Mouse (Mus musculus) lung, postnatal 0 days (tissue): ENCODE data around the gene Vat1. TPM values are rescaled to one million over a fixed set of nuclear protein-coding genes. Genes with fewer than 3 reads are reported as not detected.

ENCODE experiments used
- ATAC-seq: fragments of 200-750 bp; cut with Nextera tagmentation; 2 replicates; pipeline ENCODE4 v1.8.0; 2017; ENCODE audit warnings: moderate library complexity
- DNase-seq: peaks from one replicate; pipeline ENCODE4 v3.0.0-alpha.2; 2016; ENCODE audit warnings: low spot score
- H3K27ac ChIP-seq: fragments of 300-500 bp; sonication (generic); 2 replicates; pipeline ENCODE4 v1.5.1; 2014; ENCODE audit warnings: antibody characterized with exemption, mild to moderate bottlenecking, low read length, mixed read lengths
- H3K27me3 ChIP-seq: fragments of 300-500 bp; sonication (generic); replicated peaks from 2 replicates; pipeline ENCODE4 v1.6.1; 2014; ENCODE audit warnings: low read length, mixed read lengths; ENCODE audit not compliant: insufficient read depth
- H3K36me3 ChIP-seq: fragments of 300-500 bp; sonication (generic); 2 replicates; pipeline ENCODE4 v1.6.1; 2014; ENCODE audit warnings: low read length, mixed read lengths; ENCODE audit not compliant: insufficient read depth
- H3K4me1 ChIP-seq: fragments of 300-500 bp; sonication (generic); 2 replicates; pipeline ENCODE4 v1.6.1; 2014; ENCODE audit warnings: antibody characterized with exemption, low read depth, low read length, mixed read lengths; ENCODE audit not compliant: insufficient read depth
- H3K4me2 ChIP-seq: fragments of 300-500 bp; sonication (generic); replicated peaks from 2 replicates; pipeline ENCODE4 v1.6.1; 2014; ENCODE audit warnings: low read depth, mild to moderate bottlenecking, low read length, moderate library complexity, mixed read lengths
- H3K4me3 ChIP-seq: fragments of 300-500 bp; sonication (generic); 2 replicates; pipeline ENCODE4 v1.5.1; 2014; ENCODE audit warnings: low read depth, low read length
- H3K9ac ChIP-seq: fragments of 300-500 bp; sonication (generic); replicated peaks from 2 replicates; pipeline ENCODE4 v1.6.1; 2014; ENCODE audit warnings: low read depth, mild to moderate bottlenecking
- H3K9me3 ChIP-seq: fragments of 300-500 bp; sonication (generic); 2 replicates; pipeline ENCODE4 v1.6.1; 2016; ENCODE audit warnings: low read length, mixed read lengths
- CTCF ChIP-seq: IDR thresholded peaks from 2 replicates; pipeline ENCODE4 v1.5.1; 2016; ENCODE audit warnings: antibody characterized with exemption, mild to moderate bottlenecking
- EP300 ChIP-seq: IDR thresholded peaks from 2 replicates; pipeline ENCODE4 v1.6.1; 2016; ENCODE audit warnings: antibody characterized with exemption, mild to moderate bottlenecking, control low read depth
- whole genome bisulfite sequencing: fragments of 180-500 bp; shearing (Covaris S2); extraction: QIAGEN DNeasy Blood & Tissue Kit; methylation state at CpG from one replicate; pipeline ENCODE4 v1.1.7; 2014; 5-methylcytosine and 5-hydroxymethylcytosine counted together
- polyA plus RNA-seq: library from polyadenylated mRNA; unstranded; fragments of >200 nt; fragmentation: Nextera tagmentation; extraction: Ambion mirVana; gene quantifications from 2 replicates; pipeline ENCODE4 v1.2.1, GENCODE M21; 2015

Vat1 gene
- 76.4 and 88.1 TPM in 2 replicates for polyA plus RNA-seq

DNA sequence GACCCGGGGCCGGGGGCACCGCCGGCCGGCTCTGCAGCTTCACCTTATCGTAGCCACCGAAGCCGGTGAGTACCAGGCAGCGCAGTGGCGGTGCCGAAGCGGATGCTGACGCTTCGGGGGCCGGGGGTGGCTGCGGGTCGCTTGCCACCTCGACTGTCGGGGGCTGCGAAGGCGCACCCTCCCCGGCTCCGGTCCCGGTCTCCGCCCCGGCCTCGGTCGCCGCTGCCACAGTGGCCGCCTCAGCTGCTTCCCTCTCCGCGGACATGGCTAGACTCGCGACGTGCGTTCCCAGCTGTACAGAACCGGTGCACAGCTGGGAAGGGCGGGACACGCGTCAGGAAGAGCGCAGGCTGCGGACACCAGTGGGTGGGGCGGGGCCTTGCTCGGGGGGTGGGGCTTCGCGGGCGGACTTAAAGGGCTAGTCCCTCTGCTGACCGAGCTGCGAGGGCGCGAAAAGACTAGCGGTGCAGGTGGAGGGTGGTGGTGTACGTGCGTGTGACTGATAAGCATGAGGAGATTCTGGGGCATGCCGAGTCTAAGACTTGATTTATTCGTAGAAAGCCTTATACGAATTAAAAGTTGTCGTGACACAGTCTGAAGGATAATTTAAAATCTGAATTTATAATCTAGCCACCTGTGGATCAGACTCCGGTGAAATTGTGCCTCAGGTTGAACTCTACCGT lies at the start of gene Vat1:
Gene Vat1, minus strand, starts transcription at position 362 of the 683 bp plus-strand sequence.
- H3K9me3 ChIP-seq, result no peaks in the 10 kb centered on the region
- ATAC-seq, result peak; percentile 73
- TF ChIP-seq CTCF, result no peak
- no peak for TF ChIP-seq EP300
- H3K9ac ChIP-seq, result peak within 1 kb of the TSS; percentile 69
- H3K4me1 ChIP-seq, result peaks cover 10% of the 10 kb centered on the region; the same call in 1 of the 2 replicates
- H3K27me3 ChIP-seq, result no peaks in the 10 kb centered on the region
- H3K27ac ChIP-seq, result peak within 1 kb of the TSS; percentile 87
- peak; percentile 87 for DNase-seq
- H3K4me3 ChIP-seq, result peak within 1 kb of the TSS; percentile 84
- peaks cover 9% of the 10 kb centered on the region; the same call in 1 of the 2 replicates for H3K36me3 ChIP-seq
- 2% methylated on average over 51 of the region's 60 CpGs for WGBS
- peak within 1 kb of the TSS; percentile 72 for H3K4me2 ChIP-seq

- H3K4me2 ChIP-seq, result no peak overlapping the region
- H3K36me3 ChIP-seq, result no peaks in the 10 kb centered on the region; the same call in 1 of the 2 replicates
- H3K27me3 ChIP-seq, result no peaks in the 10 kb centered on the region
- 87% methylated on average over 7 of the region's 7 CpGs for WGBS
- ATAC-seq, result no peak
- H3K4me3 ChIP-seq, result no peak overlapping the region
- no peaks in the 10 kb centered on the region for H3K4me1 ChIP-seq
- DNase-seq, result peak; percentile 10
- H3K27ac ChIP-seq, result no peak overlapping the region
- no peak for TF ChIP-seq EP300
- no peak for TF ChIP-seq CTCF
- no peak overlapping the region for H3K9ac ChIP-seq
- no peaks in the 10 kb centered on the region for H3K9me3 ChIP-seq
These were observed 41.1 kb upstream of the Vat1 start for GRCm38 (mm10) chr11:101507090-101507489.

- 87% methylated on average over 5 of the region's 5 CpGs for WGBS
- no peak for ATAC-seq
- TF ChIP-seq CTCF (no peak), EP300 (no peak)
These were observed 40.3 kb upstream of the Vat1 start for GRCm38 (mm10) chr11:101506269-101506780.

DNA sequence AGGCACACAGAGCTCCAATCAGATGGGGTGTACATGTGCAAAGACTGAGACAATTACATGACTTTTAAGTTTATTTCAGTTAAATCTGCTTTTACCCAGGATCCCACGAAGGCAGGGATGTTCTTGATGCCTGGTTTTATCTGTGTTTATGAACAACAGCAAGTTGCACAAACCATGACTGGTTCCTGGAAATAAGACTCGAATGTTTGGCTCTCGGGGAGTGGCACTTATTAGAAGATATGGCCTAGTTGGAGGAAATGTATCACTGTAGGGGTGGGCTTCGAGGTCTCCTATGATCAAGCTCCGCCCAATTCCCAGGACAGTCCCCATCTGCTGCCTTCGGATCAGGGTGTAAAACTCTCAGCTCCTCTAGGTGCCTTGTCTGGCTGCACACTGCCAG lies 20.1 kb upstream of the Vat1 start:
- no peaks in the 10 kb centered on the region for H3K4me1 ChIP-seq
- no peak overlapping the region for H3K9ac ChIP-seq
- H3K36me3 ChIP-seq, result no peaks in the 10 kb centered on the region
- H3K4me3 ChIP-seq, result no peak overlapping the region
- TF ChIP-seq CTCF, result no peak
- TF ChIP-seq EP300, result no peak
- no peaks in the 10 kb centered on the region for H3K27me3 ChIP-seq
- no peak for ATAC-seq
- no peak overlapping the region for H3K4me2 ChIP-seq
- H3K27ac ChIP-seq, result no peak overlapping the region
- 65% methylated on average over 6 of the region's 6 CpGs for WGBS
- no peak for DNase-seq
- H3K9me3 ChIP-seq, result no peaks in the 10 kb centered on the region

More at GRCm38 (mm10) chr11:101506269-101506780, 40.3 kb upstream of the Vat1 start:
- Histone ChIP-seq H3K4me1 (no peaks in the 10 kb centered on the region), H3K4me3 (no peak overlapping the region), H3K36me3 (no peaks in the 10 kb centered on the region; the same call in 1 of the 2 replicates), H3K4me2 (no peak overlapping the region), H3K9me3 (no peaks in the 10 kb centered on the region), H3K27me3 (no peaks in the 10 kb centered on the region), H3K9ac (no peak overlapping the region), H3K27ac (no peak overlapping the region)
- no peak for DNase-seq

GRCm38 (mm10) chr11:101485509-101486028 lies 19.5 kb upstream of the Vat1 start:
- DNase-seq (no peak), ATAC-seq (no peak)
- TF ChIP-seq CTCF, result no peak
- no peak for TF ChIP-seq EP300
- no peaks in the 10 kb centered on the region for H3K27me3 ChIP-seq
- 40% methylated on average over 6 of the region's 6 CpGs for WGBS
- H3K9ac ChIP-seq, result no peak overlapping the region
- no peak overlapping the region for H3K27ac ChIP-seq
- no peaks in the 10 kb centered on the region for H3K9me3 ChIP-seq
- no peak overlapping the region for H3K4me3 ChIP-seq
- H3K4me1 ChIP-seq, result no peaks in the 10 kb centered on the region
- H3K36me3 ChIP-seq, result no peaks in the 10 kb centered on the region
- no peak overlapping the region for H3K4me2 ChIP-seq

GRCm38 (mm10) chr11:101484814-101485213 lies 18.8 kb upstream of the Vat1 start:
- H3K9me3 ChIP-seq, result no peaks in the 10 kb centered on the region
- H3K36me3 ChIP-seq, result no peaks in the 10 kb centered on the region
- no peak for DNase-seq
- H3K9ac ChIP-seq, result no peak overlapping the region
- H3K27ac ChIP-seq, result no peak overlapping the region
- no peak for ATAC-seq
- no peak overlapping the region for H3K4me3 ChIP-seq
- no peak overlapping the region for H3K4me2 ChIP-seq
- TF ChIP-seq CTCF (no peak), EP300 (no peak)
- H3K27me3 ChIP-seq, result no peaks in the 10 kb centered on the region
- 76% methylated on average over 7 of the region's 7 CpGs for WGBS
- H3K4me1 ChIP-seq, result no peaks in the 10 kb centered on the region
